Mouse (Mus musculus): ENCODE data around the gene Klk6. TPM values are rescaled to one million over a fixed set of nuclear protein-coding genes. Genes with fewer than 3 reads are reported as not detected.

The Klk6 gene
- total and polyA plus RNA-seq, 2 experiments from 2014 or later, result not detected

GRCm38 (mm10) chr7:43789295-43789694, 35.0 kb upstream of the Klk6 start:
- no peak overlapping the region for H3K4me3 ChIP-seq (ENCODE audit: low read length)
- no peaks in the 10 kb centered on the region for H3K9me3 ChIP-seq (ENCODE audit: low read length)
- no peak overlapping the region for H3K27ac ChIP-seq
- 79% methylated on average over 2 of the region's 2 CpGs for WGBS
- TF ChIP-seq CTCF (IDR thresholded peaks at IDR 0.05; ENCODE audit: low read depth), result peak; percentile 41
- H3K4me1 ChIP-seq (ENCODE audit: insufficient read depth, low read length), result no peaks in the 10 kb centered on the region
- H3K9ac ChIP-seq (replicated peaks; ENCODE audit: low read length), result no peak overlapping the region
- DNase-seq (ENCODE audit: low spot score) (peak; percentile 32), ATAC-seq (no peak)
- no peaks in the 10 kb centered on the region for H3K36me3 ChIP-seq (ENCODE audit: insufficient read depth, low read length)
- H3K27me3 ChIP-seq (ENCODE audit: insufficient read depth, low read length), result no peaks in the 10 kb centered on the region
- no peak overlapping the region for H3K4me2 ChIP-seq (ENCODE audit: low read depth, low read length)

GRCm38 (mm10) chr7:43791591-43791990, 32.7 kb upstream of the Klk6 start, which contains the start of gene Klk9:
TSS of gene Klk9 (plus strand) at chr7:43791891.
- Histone ChIP-seq H3K9ac (replicated peaks; ENCODE audit: low read length) (no peak within 1 kb of the TSS), H3K4me3 (ENCODE audit: low read length) (no peak within 1 kb of the TSS), H3K9me3 (ENCODE audit: low read length) (no peaks in the 10 kb centered on the region), H3K27me3 (ENCODE audit: insufficient read depth, low read length) (0 out of 2 replicates have a peak, but pooled peaks cover 10% of the 10 kb centered on the region), H3K36me3 (ENCODE audit: insufficient read depth, low read length) (no peaks in the 10 kb centered on the region), H3K27ac (no peak within 1 kb of the TSS), H3K4me1 (ENCODE audit: insufficient read depth, low read length) (peaks cover 9% of the 10 kb centered on the region; the same call in 1 of the 2 replicates), H3K4me2 (ENCODE audit: low read depth, low read length) (no peak within 1 kb of the TSS)
- no peak for TF ChIP-seq CTCF (IDR thresholded peaks at IDR 0.05; ENCODE audit: low read depth)
- no peak for ATAC-seq
- 80% methylated on average over 7 of the region's 7 CpGs for WGBS
- no peak for DNase-seq (ENCODE audit: low spot score)

GRCm38 (mm10) chr7:43796355-43796754, 27.9 kb upstream of the Klk6 start:
- 0 out of 2 replicates have a peak, but pooled peaks cover 10% of the 10 kb centered on the region for H3K27me3 ChIP-seq (ENCODE audit: insufficient read depth, low read length)
- DNase-seq (ENCODE audit: low spot score) (peak; percentile 5), ATAC-seq (peak; percentile 48)
- H3K27ac ChIP-seq, result no peak overlapping the region
- peaks cover 9% of the 10 kb centered on the region; the same call in 1 of the 2 replicates for H3K4me1 ChIP-seq (ENCODE audit: insufficient read depth, low read length)
- H3K9ac ChIP-seq (replicated peaks; ENCODE audit: low read length), result peak overlapping the region; percentile 45; the same call in 1 of the 2 replicates
- peak overlapping the region; percentile 44 for H3K4me3 ChIP-seq (ENCODE audit: low read length)
- H3K4me2 ChIP-seq (ENCODE audit: low read depth, low read length), result peak overlapping the region; percentile 73
- H3K9me3 ChIP-seq (ENCODE audit: low read length), result no peaks in the 10 kb centered on the region
- TF ChIP-seq CTCF (IDR thresholded peaks at IDR 0.05; ENCODE audit: low read depth), result no peak
- WGBS, result 6% methylated on average over 8 of the region's 8 CpGs
- H3K36me3 ChIP-seq (ENCODE audit: insufficient read depth, low read length), result no peaks in the 10 kb centered on the region

GRCm38 (mm10) chr7:43797333-43797769, 26.9 kb upstream of the Klk6 start, which contains the start of gene Klk8:
TSS of gene Klk8 (plus strand) at chr7:43797577.
- ATAC-seq, result peak; percentile 53; the same call in 1 of the 2 replicates
- no peak for TF ChIP-seq CTCF (IDR thresholded peaks at IDR 0.05; ENCODE audit: low read depth)
- no peaks in the 10 kb centered on the region for H3K9me3 ChIP-seq (ENCODE audit: low read length)
- under 1% methylated on average over 28 of the region's 28 CpGs for WGBS
- peak within 1 kb of the TSS; percentile 73 for H3K4me2 ChIP-seq (ENCODE audit: low read depth, low read length)
- H3K4me1 ChIP-seq (ENCODE audit: insufficient read depth, low read length), result peaks cover 9% of the 10 kb centered on the region; the same call in 1 of the 2 replicates
- DNase-seq (ENCODE audit: low spot score), result peak; percentile 19
- H3K9ac ChIP-seq (replicated peaks; ENCODE audit: low read length), result peak within 1 kb of the TSS; percentile 45
- H3K36me3 ChIP-seq (ENCODE audit: insufficient read depth, low read length), result no peaks in the 10 kb centered on the region
- H3K27ac ChIP-seq, result no peak within 1 kb of the TSS
- H3K27me3 ChIP-seq (ENCODE audit: insufficient read depth, low read length), result 0 out of 2 replicates have a peak, but pooled peaks cover 10% of the 10 kb centered on the region
- H3K4me3 ChIP-seq (ENCODE audit: low read length), result peak within 1 kb of the TSS; percentile 44

- Histone ChIP-seq H3K9ac (replicated peaks; ENCODE audit: low read length) (peak overlapping the region; percentile 45; the same call in 1 of the 2 replicates), H3K27ac (no peak overlapping the region), H3K4me1 (ENCODE audit: insufficient read depth, low read length) (peaks cover 9% of the 10 kb centered on the region; the same call in 1 of the 2 replicates), H3K4me2 (ENCODE audit: low read depth, low read length) (peak overlapping the region; percentile 73), H3K27me3 (ENCODE audit: insufficient read depth, low read length) (0 out of 2 replicates have a peak, but pooled peaks cover 10% of the 10 kb centered on the region), H3K4me3 (ENCODE audit: low read length) (peak overlapping the region; percentile 44), H3K9me3 (ENCODE audit: low read length) (no peaks in the 10 kb centered on the region), H3K36me3 (ENCODE audit: insufficient read depth, low read length) (no peaks in the 10 kb centered on the region)
- WGBS, result 41% methylated on average over 13 of the region's 13 CpGs
- TF ChIP-seq CTCF (IDR thresholded peaks at IDR 0.05; ENCODE audit: low read depth), result no peak
- ATAC-seq (0 out of 2 replicates have a peak, but pooled peaks have one; percentile 36), DNase-seq (ENCODE audit: low spot score) (no peak)
These were observed 26.3 kb upstream of the Klk6 start for GRCm38 (mm10) chr7:43797844-43798462.

GRCm38 (mm10) chr7:43799876-43800275, 24.4 kb upstream of the Klk6 start:
- Histone ChIP-seq H3K27me3 (ENCODE audit: insufficient read depth, low read length) (0 out of 2 replicates have a peak, but pooled peaks cover 10% of the 10 kb centered on the region), H3K36me3 (ENCODE audit: insufficient read depth, low read length) (no peaks in the 10 kb centered on the region), H3K4me1 (ENCODE audit: insufficient read depth, low read length) (peaks cover 9% of the 10 kb centered on the region; the same call in 1 of the 2 replicates), H3K4me3 (ENCODE audit: low read length) (no peak overlapping the region), H3K27ac (no peak overlapping the region), H3K4me2 (ENCODE audit: low read depth, low read length) (no peak overlapping the region), H3K9ac (replicated peaks; ENCODE audit: low read length) (no peak overlapping the region), H3K9me3 (ENCODE audit: low read length) (no peaks in the 10 kb centered on the region)
- no peak for DNase-seq (ENCODE audit: low spot score)
- 74% methylated on average over 7 of the region's 7 CpGs for WGBS
- no peak for ATAC-seq
- TF ChIP-seq CTCF (IDR thresholded peaks at IDR 0.05; ENCODE audit: low read depth), result no peak

GRCm38 (mm10) chr7:43810994-43811393, 13.3 kb upstream of the Klk6 start, which contains the start of gene Klk7:
TSS of gene Klk7 (plus strand) at chr7:43811294.
- H3K27ac ChIP-seq, result no peak within 1 kb of the TSS
- no peaks in the 10 kb centered on the region for H3K27me3 ChIP-seq (ENCODE audit: insufficient read depth, low read length)
- H3K4me3 ChIP-seq (ENCODE audit: low read length), result no peak within 1 kb of the TSS
- no peak for TF ChIP-seq CTCF (IDR thresholded peaks at IDR 0.05; ENCODE audit: low read depth)
- H3K9ac ChIP-seq (replicated peaks; ENCODE audit: low read length), result no peak within 1 kb of the TSS
- H3K9me3 ChIP-seq (ENCODE audit: low read length), result no peaks in the 10 kb centered on the region
- H3K4me1 ChIP-seq (ENCODE audit: insufficient read depth, low read length), result no peaks in the 10 kb centered on the region
- ATAC-seq (no peak), DNase-seq (ENCODE audit: low spot score) (no peak)
- H3K4me2 ChIP-seq (ENCODE audit: low read depth, low read length), result no peak within 1 kb of the TSS
- H3K36me3 ChIP-seq (ENCODE audit: insufficient read depth, low read length), result no peaks in the 10 kb centered on the region
- WGBS, result 56% methylated on average over 5 of the region's 5 CpGs
